Mouse (Mus musculus): ENCODE measurements around the gene Ccdc69.
"Not testable (repeated sequence)": the region's sequence is repeated elsewhere in the genome, so short reads cannot be mapped to it uniquely, and the experiment has no call there.

Ccdc69 gene

DNA sequence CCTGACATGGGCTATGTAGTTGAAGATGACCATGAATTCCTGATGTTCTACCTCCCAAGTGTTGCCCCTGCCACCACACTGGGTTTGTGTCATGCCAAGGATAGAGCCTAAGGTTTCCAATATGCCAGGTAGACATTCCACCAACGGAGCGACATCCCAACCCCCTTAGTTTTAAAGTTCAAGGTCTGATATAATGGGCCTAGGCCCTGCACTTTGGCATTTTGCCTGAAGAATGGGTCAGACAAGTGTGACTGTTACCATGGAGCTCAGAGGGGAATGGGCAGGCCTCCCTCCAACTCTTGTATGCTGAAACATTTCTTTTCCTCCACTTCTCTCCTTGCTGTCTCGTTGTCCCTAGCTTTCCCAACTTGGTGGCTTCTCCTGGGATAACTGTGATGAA lies 25.3 kb upstream of the Ccdc69 start:
- peaks cover 11% of the 10 kb centered on the region for H3K36me3 ChIP-seq (ENCODE audit: control insufficient read depth, insufficient read depth, low read length, poor library complexity, severe bottlenecking)
- no peak for DNase-seq (ENCODE audit: low read depth, low spot score)
- H3K27me3 ChIP-seq (ENCODE audit: control insufficient read depth, insufficient read depth, low read length, poor library complexity, severe bottlenecking) = no peaks in the 10 kb centered on the region

DNA sequence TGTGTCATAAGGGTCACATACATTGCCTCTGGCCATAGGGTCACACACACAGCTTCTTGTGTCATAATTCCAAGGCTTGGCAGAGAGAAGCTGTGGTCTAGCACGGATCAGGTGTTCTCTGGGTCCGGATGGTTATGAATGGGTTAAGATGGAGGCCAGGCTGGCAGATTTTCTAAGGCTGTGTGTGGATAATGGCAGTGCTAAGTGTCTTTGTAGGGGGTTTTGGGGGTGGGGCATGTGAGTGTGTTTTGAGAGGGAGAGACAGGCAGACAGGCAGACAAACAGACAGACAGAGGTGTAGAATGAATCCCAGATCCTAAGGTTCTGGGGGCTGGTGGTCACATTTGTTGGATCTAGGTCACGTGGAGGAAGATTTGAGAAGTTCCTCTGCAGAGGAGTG lies 24.1 kb upstream of the Ccdc69 start:
- Histone ChIP-seq H3K36me3 (ENCODE audit: control insufficient read depth, insufficient read depth, low read length, poor library complexity, severe bottlenecking) (peaks cover 9% of the 10 kb centered on the region), H3K27me3 (ENCODE audit: control insufficient read depth, insufficient read depth, low read length, poor library complexity, severe bottlenecking) (no peaks in the 10 kb centered on the region)
- no peak for DNase-seq (ENCODE audit: low read depth, low spot score)

DNA sequence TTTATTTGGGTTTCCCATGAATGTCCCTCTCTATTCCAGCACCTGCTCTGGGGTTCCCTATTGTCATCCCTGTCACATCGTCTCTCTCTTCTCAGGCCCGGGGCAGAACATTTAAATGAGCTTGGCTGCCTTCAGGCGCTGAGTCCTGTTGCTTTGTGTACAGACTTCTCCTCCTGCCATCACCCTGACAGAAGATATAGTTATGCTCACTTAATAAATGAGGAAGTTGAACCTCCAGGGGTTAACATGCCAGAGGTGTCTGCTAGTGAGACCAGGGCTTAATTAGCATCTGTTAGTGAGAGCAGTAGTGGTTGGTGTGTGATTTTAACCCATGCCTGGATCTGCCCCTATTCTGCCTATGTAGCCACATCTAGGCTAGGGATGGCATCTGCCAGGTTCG lies 21.9 kb upstream of the Ccdc69 start:
- DNase-seq (ENCODE audit: low read depth, low spot score) = peak; percentile 82
- Histone ChIP-seq H3K27me3 (ENCODE audit: control insufficient read depth, insufficient read depth, low read length, poor library complexity, severe bottlenecking) (no peaks in the 10 kb centered on the region), H3K36me3 (ENCODE audit: control insufficient read depth, insufficient read depth, low read length, poor library complexity, severe bottlenecking) (peaks cover 4% of the 10 kb centered on the region; the same call in 1 of the 2 replicates)

DNA sequence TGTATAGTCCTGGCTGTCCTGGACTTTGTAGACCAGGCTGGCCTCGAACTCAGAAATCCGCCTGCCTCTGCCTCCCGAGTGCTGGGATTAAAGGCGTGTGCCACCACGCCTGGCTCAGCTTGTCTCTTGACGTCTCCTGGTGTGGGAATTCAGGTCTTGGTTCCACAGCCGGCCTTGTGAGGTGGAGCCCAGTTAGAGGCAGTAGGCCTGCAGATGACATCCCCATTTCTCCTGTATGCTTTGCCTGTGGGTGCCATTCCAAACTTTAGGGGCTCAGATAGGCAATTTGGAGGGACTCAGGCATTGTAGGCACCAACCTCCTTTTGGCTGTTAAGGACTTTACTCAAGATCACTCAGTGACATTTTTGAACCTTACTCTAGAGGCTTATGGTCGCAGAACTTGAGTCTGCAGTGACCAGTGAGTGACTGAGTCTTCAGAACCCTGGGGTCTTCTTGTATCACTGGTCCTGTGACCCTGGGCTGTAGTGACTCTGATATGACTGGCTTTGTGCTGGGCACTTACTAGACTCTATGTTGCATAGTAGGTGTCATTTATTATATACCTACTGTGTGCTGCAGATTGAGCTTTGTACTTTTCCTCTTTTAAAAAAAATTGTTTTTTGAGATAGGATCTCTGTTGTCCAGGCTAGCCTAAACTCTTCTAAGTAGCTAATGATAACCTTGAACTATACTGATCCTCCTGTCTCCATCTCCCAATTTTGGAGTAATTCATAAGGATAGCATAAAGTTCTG lies 21.3 kb upstream of the Ccdc69 start:
- H3K36me3 ChIP-seq (ENCODE audit: control insufficient read depth, insufficient read depth, low read length, poor library complexity, severe bottlenecking) = peaks cover 4% of the 10 kb centered on the region; the same call in 1 of the 2 replicates
- no peaks in the 10 kb centered on the region for H3K27me3 ChIP-seq (ENCODE audit: control insufficient read depth, insufficient read depth, low read length, poor library complexity, severe bottlenecking)
- DNase-seq (ENCODE audit: low read depth, low spot score) = no peak

DNA sequence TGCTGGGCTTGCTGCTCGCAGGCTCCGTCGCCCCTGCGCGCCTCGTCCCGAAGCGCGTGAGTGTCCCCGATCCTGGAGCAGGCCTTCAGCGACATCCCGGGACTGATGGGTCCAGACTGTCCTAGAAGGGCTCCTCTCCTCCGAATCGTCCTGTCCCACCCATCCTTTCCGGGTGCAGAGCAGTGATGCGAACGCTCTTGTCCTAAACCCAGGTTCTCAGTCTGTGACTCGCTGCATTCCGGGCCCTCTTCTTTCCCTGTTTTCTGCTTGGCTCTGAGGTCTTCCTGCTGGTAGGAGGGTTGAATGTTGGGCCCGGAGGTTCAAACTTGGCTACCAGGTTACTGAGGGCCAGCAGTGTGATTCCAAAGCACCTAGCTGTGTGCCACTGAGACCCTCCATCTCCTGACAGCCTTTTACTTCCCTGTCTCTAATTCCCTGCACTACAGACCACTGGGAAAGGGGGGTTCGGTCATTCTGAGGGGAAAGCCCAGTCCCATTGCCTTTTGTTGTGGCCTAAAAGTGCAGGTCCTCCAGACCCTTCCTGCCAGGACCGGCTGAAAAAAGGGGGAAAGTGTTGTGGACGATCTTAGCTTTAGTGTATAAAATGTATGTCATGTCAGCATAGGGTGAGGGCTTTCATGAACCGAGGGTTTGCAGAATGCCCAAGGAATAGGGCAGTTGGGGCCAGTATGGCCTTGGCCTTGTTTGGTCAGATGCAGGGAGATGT lies 20.4 kb upstream of the Ccdc69 start:
- Histone ChIP-seq H3K27me3 (ENCODE audit: control insufficient read depth, insufficient read depth, low read length, poor library complexity, severe bottlenecking) (no peaks in the 10 kb centered on the region), H3K36me3 (ENCODE audit: control insufficient read depth, insufficient read depth, low read length, poor library complexity, severe bottlenecking) (peaks cover 4% of the 10 kb centered on the region; the same call in 1 of the 2 replicates)
- peak; percentile 19 for DNase-seq (ENCODE audit: low read depth, low spot score)

DNA sequence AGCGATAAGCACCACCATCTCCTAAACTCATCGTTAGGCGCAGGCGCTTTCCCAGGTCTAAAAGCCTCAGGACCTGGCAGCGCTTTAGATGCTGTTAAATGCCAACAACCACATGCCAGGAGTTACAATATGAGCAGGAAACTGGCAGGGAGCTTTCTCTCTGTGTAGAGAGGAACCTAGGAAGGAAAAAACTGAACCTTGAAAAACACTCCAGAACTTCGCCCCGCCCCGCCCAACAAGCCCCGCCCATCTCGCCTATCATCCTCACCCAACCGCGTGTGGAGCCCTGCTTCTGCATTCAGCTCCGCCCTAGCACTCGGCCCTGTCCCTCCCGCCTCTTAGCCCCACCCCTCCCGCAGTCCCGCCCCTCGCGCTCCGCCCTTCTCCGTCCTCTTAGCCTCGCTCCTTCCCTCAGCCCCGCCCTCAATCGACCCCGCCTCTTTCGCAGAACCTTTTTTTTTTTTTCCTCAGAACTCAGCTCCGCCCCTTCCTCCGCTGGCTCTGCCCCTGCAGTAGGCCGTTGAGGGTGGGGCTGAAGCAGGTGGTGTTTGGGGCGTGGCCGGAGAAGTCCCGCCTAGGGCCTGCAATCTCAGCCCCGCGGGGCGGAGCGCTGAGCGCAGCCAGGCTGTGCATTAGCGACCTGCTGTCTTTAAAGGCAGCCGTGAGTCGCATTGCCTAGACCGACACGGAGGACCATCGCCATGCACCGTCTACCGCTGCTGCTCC lies 19.7 kb upstream of the Ccdc69 start, which contains the start of gene Gm2a:
Gm2a (plus strand) TSS at position 653 of the 726 bp plus-strand sequence.
- peaks cover 1% of the 10 kb centered on the region; the same call in 1 of the 2 replicates for H3K36me3 ChIP-seq (ENCODE audit: control insufficient read depth, insufficient read depth, low read length, poor library complexity, severe bottlenecking)

DNA sequence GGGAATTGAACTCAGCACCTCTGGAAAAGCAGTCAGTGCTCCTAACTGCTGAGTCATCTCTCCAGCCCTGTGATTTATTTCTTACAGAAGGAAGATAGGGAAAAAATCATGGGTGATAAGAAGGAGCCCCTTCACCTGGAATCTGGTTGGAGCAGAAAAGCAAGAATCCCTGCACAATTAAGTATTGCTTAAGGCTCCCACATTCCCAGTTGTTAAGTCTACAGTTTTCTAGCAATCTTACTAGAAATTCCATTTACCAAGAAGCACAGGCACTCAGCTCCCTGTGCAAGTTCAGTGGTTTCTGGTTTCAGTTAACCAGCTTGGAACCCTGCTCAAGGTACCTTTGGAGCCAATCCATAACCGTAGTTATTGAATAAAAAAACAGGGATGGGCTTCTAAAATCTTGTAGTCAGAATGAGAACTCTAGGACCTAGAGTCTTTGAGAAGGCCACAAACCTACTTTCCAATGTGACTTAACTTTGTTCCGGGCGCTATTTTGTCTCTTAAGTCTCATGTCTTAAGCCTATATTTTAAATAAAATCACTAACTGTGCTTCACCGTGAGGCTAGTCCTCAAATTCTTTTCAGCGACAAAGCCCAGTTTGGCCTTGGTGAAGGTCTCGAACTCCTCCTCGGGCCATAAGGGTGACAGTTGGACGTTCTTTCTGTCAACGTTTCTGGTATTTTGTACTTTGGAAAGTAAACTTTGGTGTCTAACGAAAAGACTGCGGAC lies 19.0 kb upstream of the Ccdc69 start:
- no peak for DNase-seq (ENCODE audit: low read depth, low spot score)
- Histone ChIP-seq H3K27me3 (ENCODE audit: control insufficient read depth, insufficient read depth, low read length, poor library complexity, severe bottlenecking) (no peaks in the 10 kb centered on the region), H3K36me3 (ENCODE audit: control insufficient read depth, insufficient read depth, low read length, poor library complexity, severe bottlenecking) (no peaks in the 10 kb centered on the region)

More for the DNA sequence above, 19.7 kb upstream of the Ccdc69 start, which contains the start of gene Gm2a:
- DNase-seq (ENCODE audit: low read depth, low spot score) = peak; percentile 99
- H3K27me3 ChIP-seq (ENCODE audit: control insufficient read depth, insufficient read depth, low read length, poor library complexity, severe bottlenecking) = no peaks in the 10 kb centered on the region

GRCm38 (mm10) chr11:55096296-55096695 lies 18.4 kb upstream of the Ccdc69 start:
- H3K27me3 ChIP-seq (ENCODE audit: control insufficient read depth, insufficient read depth, low read length, poor library complexity, severe bottlenecking); H3K36me3 ChIP-seq (ENCODE audit: control insufficient read depth, insufficient read depth, low read length, poor library complexity, severe bottlenecking); DNase-seq (ENCODE audit: low read depth, low spot score): not testable (repeated sequence)

GRCm38 (mm10) chr11:55093096-55093495 lies 15.2 kb upstream of the Ccdc69 start:
- DNase-seq (ENCODE audit: low read depth, low spot score) = no peak
- no peaks in the 10 kb centered on the region for H3K36me3 ChIP-seq (ENCODE audit: control insufficient read depth, insufficient read depth, low read length, poor library complexity, severe bottlenecking)

GRCm38 (mm10) chr11:55089892-55090291 lies 12.0 kb upstream of the Ccdc69 start:
- Histone ChIP-seq H3K27me3 (ENCODE audit: control insufficient read depth, insufficient read depth, low read length, poor library complexity, severe bottlenecking) (no peaks in the 10 kb centered on the region), H3K36me3 (ENCODE audit: control insufficient read depth, insufficient read depth, low read length, poor library complexity, severe bottlenecking) (no peaks in the 10 kb centered on the region)
- no peak for DNase-seq (ENCODE audit: low read depth, low spot score)

More at GRCm38 (mm10) chr11:55093096-55093495, 15.2 kb upstream of the Ccdc69 start:
- H3K27me3 ChIP-seq (ENCODE audit: control insufficient read depth, insufficient read depth, low read length, poor library complexity, severe bottlenecking) = no peaks in the 10 kb centered on the region

GRCm38 (mm10) chr11:55087006-55087405 lies 9.1 kb upstream of the Ccdc69 start:
- H3K36me3 ChIP-seq (ENCODE audit: control insufficient read depth, insufficient read depth, low read length, poor library complexity, severe bottlenecking) = no peaks in the 10 kb centered on the region

GRCm38 (mm10) chr11:55085396-55085795 lies 7.5 kb upstream of the Ccdc69 start:
- no peak for DNase-seq (ENCODE audit: low read depth, low spot score)
- Histone ChIP-seq H3K36me3 (ENCODE audit: control insufficient read depth, insufficient read depth, low read length, poor library complexity, severe bottlenecking) (no peaks in the 10 kb centered on the region), H3K27me3 (ENCODE audit: control insufficient read depth, insufficient read depth, low read length, poor library complexity, severe bottlenecking) (no peaks in the 10 kb centered on the region)

More at GRCm38 (mm10) chr11:55087006-55087405, 9.1 kb upstream of the Ccdc69 start:
- DNase-seq (ENCODE audit: low read depth, low spot score) = peak; percentile 80
- H3K27me3 ChIP-seq (ENCODE audit: control insufficient read depth, insufficient read depth, low read length, poor library complexity, severe bottlenecking) = no peaks in the 10 kb centered on the region

DNA sequence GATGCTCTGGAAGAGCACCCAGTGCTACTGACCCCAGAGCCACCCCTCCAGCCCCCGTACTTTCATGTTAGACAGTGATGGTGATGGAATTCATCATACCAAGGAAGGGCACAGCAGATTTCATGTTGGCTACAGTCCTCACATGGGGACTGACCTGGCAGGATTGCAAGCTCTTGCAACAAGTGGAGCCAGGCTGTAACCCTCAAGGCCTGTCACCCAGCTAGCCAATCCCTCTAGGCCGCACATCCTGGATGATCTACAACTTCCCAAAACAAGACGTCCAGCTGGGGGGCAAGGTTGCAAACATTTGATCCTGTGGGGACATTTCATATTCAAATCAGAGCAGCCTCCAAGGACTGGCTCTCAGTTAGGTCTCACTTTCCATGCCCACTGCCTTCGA lies 6.7 kb upstream of the Ccdc69 start:
- Histone ChIP-seq H3K36me3 (ENCODE audit: control insufficient read depth, insufficient read depth, low read length, poor library complexity, severe bottlenecking) (no peaks in the 10 kb centered on the region), H3K27me3 (ENCODE audit: control insufficient read depth, insufficient read depth, low read length, poor library complexity, severe bottlenecking) (no peaks in the 10 kb centered on the region)
- DNase-seq (ENCODE audit: low read depth, low spot score) = no peak

- H3K27me3 ChIP-seq (ENCODE audit: control insufficient read depth, insufficient read depth, low read length, poor library complexity, severe bottlenecking) = no peaks in the 10 kb centered on the region
- H3K36me3 ChIP-seq (ENCODE audit: control insufficient read depth, insufficient read depth, low read length, poor library complexity, severe bottlenecking) = no peaks in the 10 kb centered on the region
- no peak for DNase-seq (ENCODE audit: low read depth, low spot score)
Measured at GRCm38 (mm10) chr11:55081206-55081605, 3.3 kb upstream of the Ccdc69 start.

Data from splenic B cell, adult 2 months (primary cell).